Comparison of ENCODE assay signal across 9 mouse cellular contexts in the genomic region with DNA sequence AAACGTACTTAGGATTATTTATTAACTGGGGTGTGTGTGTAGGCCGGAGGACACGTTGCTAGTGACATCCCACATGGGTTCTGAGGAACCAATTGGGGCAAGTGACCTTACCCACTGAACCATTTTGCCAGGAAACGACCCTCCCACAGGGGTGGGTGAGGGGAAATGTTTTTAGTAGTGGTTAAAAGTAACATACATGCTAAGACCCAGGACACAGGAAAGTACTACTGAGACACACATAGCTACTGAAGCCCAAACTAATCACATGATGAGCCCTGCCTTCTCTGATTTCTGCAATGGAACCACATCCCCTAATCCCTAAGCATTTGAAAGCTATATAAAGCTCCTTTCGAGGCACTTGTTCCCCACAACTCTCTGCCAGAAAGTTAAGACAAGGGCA. TPM values are rescaled to one million over a fixed set of nuclear protein-coding genes. Genes with fewer than 3 reads are reported as not detected.
A peak's percentile ranks its signal among the peaks of the same experiment; 100 is the strongest.
DNase-seq lines count a peak whose midpoint lies in the region; ATAC-seq and TF ChIP-seq lines count a peak whose summit lies in the region.
"Had no signal": no experiment of that assay in that cellular context is flagged by ENCODE, and none has a peak within 500 bp of the region (broad histone marks: within the 10 kb centered on the region; RNA-seq: fewer than 3 reads in every experiment).

No protein-coding gene starts in this region.

- no peaks in the 10 kb centered on the region for H3K36me3 ChIP-seq in forebrain, embryonic 10.5 days (replicated peaks)
- no peaks in the 10 kb centered on the region for H3K36me3 ChIP-seq in intestine, embryonic 15.5 days
- no peaks in the 10 kb centered on the region for H3K36me3 ChIP-seq in neural tube, embryonic 13.5 days
- H3K36me3 ChIP-seq: G1E had no signal

- H3K9me3 ChIP-seq in forebrain, embryonic 10.5 days, result no peaks in the 10 kb centered on the region
- no peaks in the 10 kb centered on the region for H3K9me3 ChIP-seq in intestine, embryonic 15.5 days
- no peaks in the 10 kb centered on the region for H3K9me3 ChIP-seq in neural tube, embryonic 13.5 days

- H3K9ac ChIP-seq in intestine, embryonic 15.5 days, result no peak overlapping the region
- peak overlapping the region; percentile 90 for H3K9ac ChIP-seq in neural tube, embryonic 13.5 days

- DNase-seq in kidney, adult 18-20 months, result peak; percentile 16
- DNase-seq in kidney, postnatal 25 days, result no peak
- no peak for DNase-seq in forebrain, embryonic 10.5 days (ENCODE audit: extremely low spot score, low spot score)
- DNase-seq in spleen, postnatal 14 days (ENCODE audit: low spot score in 2 of 2), result no peak
- DNase-seq in T-cell, adult 2 months (ENCODE audit: low spot score), result no peak
- DNase-seq in lung, adult 2 months, result no peak

- ATAC-seq in intestine, embryonic 15.5 days, result no peak
- no peak for ATAC-seq in neural tube, embryonic 13.5 days (ENCODE audit: low read depth)

- H3K4me1 ChIP-seq in forebrain, embryonic 10.5 days, result peaks cover 21% of the 10 kb centered on the region
- peaks cover 11% of the 10 kb centered on the region for H3K4me1 ChIP-seq in intestine, embryonic 15.5 days (replicated peaks)
- peaks cover 24% of the 10 kb centered on the region for H3K4me1 ChIP-seq in neural tube, embryonic 13.5 days (replicated peaks)
- H3K4me1 ChIP-seq in lung, adult 2 months (ENCODE audit: control insufficient read depth, insufficient read depth, low read length), result no peaks in the 10 kb centered on the region

- no peak overlapping the region for H3K27ac ChIP-seq in forebrain, embryonic 10.5 days
- H3K27ac ChIP-seq in intestine, embryonic 15.5 days, result no peak overlapping the region
- 0 out of 2 replicates have a peak overlapping the region, but pooled peaks have one; percentile 98 for H3K27ac ChIP-seq in neural tube, embryonic 13.5 days (replicated peaks)

- H3K4me2 ChIP-seq in intestine, embryonic 15.5 days (replicated peaks), result peak overlapping the region; percentile 99
- H3K4me2 ChIP-seq in neural tube, embryonic 13.5 days, result peak overlapping the region; percentile 71

- H3K27me3 ChIP-seq in forebrain, embryonic 10.5 days (ENCODE audit: poor library complexity, severe bottlenecking), result peaks cover 33% of the 10 kb centered on the region
- H3K27me3 ChIP-seq in intestine, embryonic 15.5 days (replicated peaks), result peaks cover 7% of the 10 kb centered on the region; the same call in 1 of the 2 replicates
- H3K27me3 ChIP-seq in neural tube, embryonic 13.5 days, result peaks cover 22% of the 10 kb centered on the region

- WGBS in forebrain, embryonic 10.5 days, result 68% methylated on average over 5 of the region's 5 CpGs
- 65% methylated on average over 5 of the region's 5 CpGs for WGBS in intestine, embryonic 15.5 days
- 66% methylated on average over 5 of the region's 5 CpGs for WGBS in neural tube, embryonic 13.5 days
- 65% methylated on average over 5 of the region's 5 CpGs for WGBS in lung, adult 2 months

- TF ChIP-seq POLR2A in lung, adult 2 months (IDR thresholded peaks at IDR 0.05; ENCODE audit: borderline replicate concordance, extremely low read depth, low read depth, low read length), result no peak

- peak overlapping the region; percentile 71 for H3K4me3 ChIP-seq in forebrain, embryonic 10.5 days
- no peak overlapping the region for H3K4me3 ChIP-seq in intestine, embryonic 15.5 days (replicated peaks)
- H3K4me3 ChIP-seq in neural tube, embryonic 13.5 days, result peak overlapping the region; percentile 78
- H3K4me3 ChIP-seq in lung, adult 2 months (replicated peaks; ENCODE audit: extremely low read depth, low read depth, low read length), result no peak overlapping the region

- no peak for TF ChIP-seq CTCF in lung, adult 2 months (IDR thresholded peaks at IDR 0.05; ENCODE audit: insufficient read depth, low read length)

RNA-seq across cellular contexts. Expression of a gene that starts 1.1 kb away (rescaled TPM):
- 7.5 and 8.3 TPM in 2 replicates for polyA plus RNA-seq in forebrain, embryonic 10.5 days (2016; fragmentation: Nextera tagmentation; extraction: Ambion mirVana)
- polyA plus RNA-seq in intestine, embryonic 15.5 days (2015; fragmentation: Nextera tagmentation; extraction: Ambion mirVana), result 11.3 and 11.4 TPM in 2 replicates
- polyA plus RNA-seq in neural tube, embryonic 13.5 days (2015; fragmentation: Nextera tagmentation; extraction: Ambion mirVana), result 23.0 and 24.2 TPM in 2 replicates
- polyA plus RNA-seq in lung, adult 2 months (2012; rRNA removed), result 25.9 and 26.2 TPM in 2 replicates

Comparison
In these comparisons a context has a peak if more than half of its experiments do, and no peak if none do; other contexts are left out.
1. H3K4me3 ChIP-seq: peak in forebrain, embryonic 10.5 days (single experiment) and neural tube, embryonic 13.5 days (single experiment); none in intestine, embryonic 15.5 days (single experiment) and lung, adult 2 months (single experiment).